Mouse (Mus musculus): ENCODE measurements around the gene Sec11a. TPM values are rescaled to one million over a fixed set of nuclear protein-coding genes. Genes with fewer than 3 reads are reported as not detected.
"Not testable (repeated sequence)": the region's sequence is repeated elsewhere in the genome, so short reads cannot be mapped to it uniquely, and the experiment has no call there.

Sec11a gene
- total RNA-seq, 1 experiment from 2014 or later: 333 TPM

GRCm38 (mm10) chr7:80962799-80963198 is 15.2 kb upstream of the Sec11a start:
- ATAC-seq (replicated peaks; ENCODE audit: low read depth, poor library complexity, severe bottlenecking): no peak

GRCm38 (mm10) chr7:80959003-80959402 is 11.4 kb upstream of the Sec11a start:
- no peak for ATAC-seq (replicated peaks; ENCODE audit: low read depth, poor library complexity, severe bottlenecking)

GRCm38 (mm10) chr7:80956891-80957290 is 9.3 kb upstream of the Sec11a start:
- ATAC-seq (replicated peaks; ENCODE audit: low read depth, poor library complexity, severe bottlenecking): no peak

DNA sequence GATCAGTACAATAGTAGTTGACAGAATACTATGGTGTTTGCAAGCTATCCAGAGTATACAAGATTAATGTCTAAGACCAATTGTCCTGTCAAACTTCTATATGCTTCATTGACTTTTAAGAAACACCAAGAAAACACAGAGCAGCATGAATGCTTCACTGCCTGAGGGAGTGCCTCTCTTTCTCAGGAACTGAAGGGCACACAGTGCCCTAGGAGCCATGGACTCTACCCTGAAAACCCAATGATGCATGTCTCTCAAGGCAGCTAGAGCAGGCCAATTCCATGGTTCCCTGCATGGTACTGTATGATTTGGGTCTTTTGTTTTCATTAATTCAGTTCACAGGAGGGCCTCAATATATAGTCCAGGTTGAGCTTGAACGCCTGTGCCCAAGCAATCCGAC is 6.7 kb upstream of the Sec11a start:
- ATAC-seq (replicated peaks; ENCODE audit: low read depth, poor library complexity, severe bottlenecking): no peak

DNA sequence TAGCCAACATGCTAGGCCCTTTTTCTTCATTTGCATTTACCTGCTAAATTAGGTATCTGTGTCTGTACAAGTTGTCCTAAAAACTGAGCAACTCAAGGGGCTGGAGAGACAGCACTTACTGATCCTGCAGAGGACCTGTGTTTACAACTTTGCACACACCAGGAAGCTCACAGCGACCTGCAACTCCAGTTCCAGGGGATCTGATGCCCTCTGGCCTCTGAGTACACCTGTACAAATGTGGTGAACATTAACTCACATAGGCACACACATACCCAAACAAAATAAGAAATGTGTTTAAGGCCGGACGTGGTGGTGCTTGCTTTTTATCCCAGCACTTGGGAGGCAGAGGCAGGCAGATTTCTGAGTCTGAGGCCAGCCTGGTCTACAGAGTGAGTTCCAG is 4.6 kb upstream of the Sec11a start:
- ATAC-seq (replicated peaks; ENCODE audit: low read depth, poor library complexity, severe bottlenecking): no peak

DNA sequence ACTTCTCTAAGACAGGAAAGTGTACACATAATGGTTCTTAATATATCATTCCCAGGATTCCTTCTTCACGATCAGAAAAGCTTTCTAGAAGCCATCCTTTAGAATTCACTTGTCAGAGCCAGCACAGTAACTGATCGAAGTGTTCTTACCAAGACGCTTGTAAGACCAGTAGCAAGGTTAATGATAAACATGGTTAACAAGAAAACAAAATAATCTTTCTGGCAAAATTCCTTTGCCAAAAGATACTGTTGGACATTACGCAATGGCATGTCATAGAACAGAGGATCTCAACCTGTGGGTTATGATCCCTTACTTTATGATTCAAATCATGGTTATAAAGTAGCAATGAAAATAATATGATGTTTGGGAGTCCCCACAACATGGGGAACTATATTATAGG is 3.9 kb upstream of the Sec11a start:
- ATAC-seq (replicated peaks; ENCODE audit: low read depth, poor library complexity, severe bottlenecking): no peak

- ATAC-seq (replicated peaks; ENCODE audit: low read depth, poor library complexity, severe bottlenecking): no peak
Measured at GRCm38 (mm10) chr7:80939808-80940207, 7.8 kb downstream of the Sec11a start.

GRCm38 (mm10) chr7:80937304-80937666 is 10.3 kb downstream of the Sec11a start:
- ATAC-seq (replicated peaks; ENCODE audit: low read depth, poor library complexity, severe bottlenecking): not testable (repeated sequence)

DNA sequence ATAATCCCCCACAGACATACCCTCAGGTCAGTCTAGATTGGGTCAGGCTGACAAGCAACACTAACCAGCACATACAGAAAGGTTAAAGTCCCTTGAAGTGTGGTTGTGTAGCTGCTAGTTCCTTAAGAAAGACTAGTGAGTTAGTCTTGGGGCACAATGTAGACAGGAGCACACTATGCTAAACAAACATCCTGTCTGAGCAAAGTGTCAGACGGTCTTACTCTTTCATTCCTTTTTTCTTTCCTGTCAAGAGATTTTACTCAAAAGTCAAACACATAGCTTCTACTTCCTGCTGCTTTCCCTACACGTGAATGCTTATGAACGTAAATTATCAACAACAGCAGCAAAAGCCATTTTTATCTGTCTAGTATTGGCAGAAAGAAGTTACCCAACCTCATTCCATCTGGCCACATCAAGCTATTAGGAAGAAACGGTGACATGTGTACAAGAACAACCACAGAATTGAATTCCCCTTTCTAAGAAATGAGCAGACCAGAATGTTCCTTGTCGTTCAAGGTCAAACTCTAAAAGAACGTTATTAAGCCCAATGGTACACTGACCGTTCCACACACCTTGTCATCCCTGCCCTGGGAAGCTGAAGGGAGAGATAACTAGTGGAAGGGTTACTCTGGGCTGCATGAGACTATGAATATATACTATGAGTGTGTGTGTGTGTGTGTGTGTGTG is 10.8 kb downstream of the Sec11a start:
- peak; percentile 45; the same call in 1 of the 2 replicates for ATAC-seq (replicated peaks; ENCODE audit: low read depth, poor library complexity, severe bottlenecking)

DNA sequence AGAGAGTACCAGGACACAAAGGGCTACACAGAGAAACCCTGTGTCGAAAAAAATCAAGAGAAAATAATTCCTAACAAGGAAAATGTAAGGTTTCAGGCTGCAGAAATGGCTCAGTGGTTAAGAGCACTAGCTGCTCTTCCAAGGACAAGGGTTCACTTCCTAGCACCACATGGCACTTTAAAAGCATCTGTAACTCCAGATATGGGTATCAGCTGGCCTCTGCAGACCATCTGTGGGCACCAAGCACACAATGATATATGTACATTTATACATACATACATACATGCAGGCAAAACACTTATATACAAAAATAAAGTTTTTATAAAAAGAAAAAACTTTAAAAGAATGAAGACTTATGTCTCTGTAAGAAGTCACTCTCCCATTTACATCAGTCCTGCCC is 11.7 kb downstream of the Sec11a start:
- no peak for ATAC-seq (replicated peaks; ENCODE audit: low read depth, poor library complexity, severe bottlenecking)

DNA sequence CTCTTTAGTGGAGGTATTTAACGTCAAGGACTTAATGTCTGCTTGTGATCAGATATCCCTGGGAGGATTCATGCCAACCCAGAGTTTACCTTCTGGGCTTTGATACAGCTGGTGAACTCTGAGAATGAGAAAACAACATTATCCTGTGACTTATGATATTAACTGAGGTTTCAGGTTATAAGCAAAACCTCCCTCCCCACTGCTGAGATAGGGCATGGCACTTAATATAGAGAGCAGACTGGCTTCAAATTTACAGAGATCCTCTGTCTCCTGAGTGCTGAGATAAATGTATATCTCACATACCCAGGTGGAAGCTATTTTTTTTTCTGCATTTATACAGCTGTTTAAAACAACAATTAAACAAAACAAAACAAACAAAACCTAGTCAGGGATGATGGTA is 14.8 kb downstream of the Sec11a start:
- ATAC-seq (replicated peaks; ENCODE audit: low read depth, poor library complexity, severe bottlenecking): no peak

- ATAC-seq (replicated peaks; ENCODE audit: low read depth, poor library complexity, severe bottlenecking): no peak
Measured at GRCm38 (mm10) chr7:80931618-80932207, 15.9 kb downstream of the Sec11a start.

GRCm38 (mm10) chr7:80923165-80923564 is 24.4 kb downstream of the Sec11a start:
- ATAC-seq (replicated peaks; ENCODE audit: low read depth, poor library complexity, severe bottlenecking): no peak

- ATAC-seq (replicated peaks; ENCODE audit: low read depth, poor library complexity, severe bottlenecking): no peak; the same call in 1 of the 2 replicates
Measured at GRCm38 (mm10) chr7:80919647-80920008, 28.0 kb downstream of the Sec11a start.

DNA sequence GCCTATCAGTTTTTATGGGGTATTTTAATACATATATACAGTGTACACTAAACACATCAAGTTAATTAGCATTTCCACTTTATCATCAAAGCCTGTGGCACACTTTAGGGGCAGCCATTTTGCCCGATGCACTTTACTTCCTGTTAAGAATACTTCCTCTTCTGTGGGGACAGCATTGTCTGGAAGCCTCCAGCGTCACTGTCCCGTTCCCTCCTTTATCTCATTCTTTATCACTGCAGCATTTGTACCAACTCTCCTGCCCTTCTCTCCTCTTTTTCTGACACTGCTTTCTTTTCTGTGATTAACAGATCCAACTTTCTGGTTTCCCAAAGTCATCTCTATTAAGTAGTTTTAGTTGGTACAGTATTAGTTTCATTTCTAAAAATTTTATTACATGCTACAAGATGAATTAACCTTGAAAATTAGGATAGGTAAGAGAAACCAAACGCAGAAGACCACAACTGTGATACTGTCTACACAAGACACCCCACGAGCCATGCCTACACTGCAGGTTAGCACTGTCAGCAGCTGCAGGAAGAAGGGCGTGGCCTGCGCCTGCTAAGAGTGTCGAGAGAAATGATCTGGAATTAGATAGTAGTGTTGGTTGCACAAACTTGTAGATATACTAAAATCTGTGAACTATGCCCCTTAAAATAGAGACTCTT is 28.5 kb downstream of the Sec11a start:
- peak; percentile 89 for ATAC-seq (replicated peaks; ENCODE audit: low read depth, poor library complexity, severe bottlenecking)

DNA sequence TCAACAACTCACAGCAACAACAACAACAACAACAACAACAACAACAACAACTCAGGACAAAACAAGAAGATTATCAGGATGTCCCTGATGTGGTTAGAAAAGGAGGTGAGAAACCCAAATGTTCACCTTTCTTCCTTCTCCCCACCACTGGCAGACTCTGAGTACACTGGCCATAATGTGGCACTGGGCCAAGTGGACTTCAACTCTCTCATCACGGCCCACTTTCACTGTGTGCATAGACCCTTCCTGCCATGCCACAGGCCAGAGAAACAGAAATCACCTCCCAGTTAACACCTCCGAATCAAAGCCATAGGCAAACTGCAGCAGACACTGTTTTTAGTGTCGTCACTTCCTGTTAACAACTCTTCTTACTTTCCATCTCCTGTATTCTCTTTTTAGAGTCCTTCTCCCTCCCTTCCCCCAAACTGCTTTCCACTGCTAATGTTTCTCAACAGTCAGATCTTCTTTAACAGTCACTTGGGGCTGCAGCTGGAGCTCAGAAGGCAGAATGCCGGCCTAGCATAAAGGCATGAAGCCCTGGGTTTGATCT is 29.6 kb downstream of the Sec11a start:
- ATAC-seq (replicated peaks; ENCODE audit: low read depth, poor library complexity, severe bottlenecking): no peak

GRCm38 (mm10) chr7:80912496-80912895 is 35.1 kb downstream of the Sec11a start:
- no peak for ATAC-seq (replicated peaks; ENCODE audit: low read depth, poor library complexity, severe bottlenecking)

- no peak for ATAC-seq (replicated peaks; ENCODE audit: low read depth, poor library complexity, severe bottlenecking)
Measured at GRCm38 (mm10) chr7:80911053-80911452, 36.5 kb downstream of the Sec11a start.

- ATAC-seq (replicated peaks; ENCODE audit: low read depth, poor library complexity, severe bottlenecking): peak; percentile 34
Measured at GRCm38 (mm10) chr7:80904921-80905515, 42.6 kb downstream of the Sec11a start, which contains the start of gene Nmb. Gene Nmb, minus strand, starts transcription at chr7:80905076.

GRCm38 (mm10) chr7:80903625-80904422 is 43.8 kb downstream of the Sec11a start:
- no peak for ATAC-seq (replicated peaks; ENCODE audit: low read depth, poor library complexity, severe bottlenecking)

Measured in common myeloid progenitor, adult 5-6 weeks (primary cell).